Mouse (Mus musculus) WW6 (cell line): ENCODE measurements around the gene Psg16.
A peak's percentile ranks its signal among the peaks of the same experiment; 100 is the strongest.

ENCODE experiments used
- DNase-seq: peaks from one replicate; pipeline ENCODE4 v3.0.0-alpha.2; 2013; ENCODE audit warnings: low read depth, low spot score

Psg16 gene

GRCm38 (mm10) chr7:17073904-17074615, at the start of gene Psg16:
TSS of gene Psg16 (plus strand) at chr7:17074040.
- no peak for DNase-seq

- no peak for DNase-seq
Measured at GRCm38 (mm10) chr7:17024141-17024540, 49.7 kb upstream of the Psg16 start.

GRCm38 (mm10) chr7:17024814-17025504, 48.9 kb upstream of the Psg16 start:
- no peak for DNase-seq

GRCm38 (mm10) chr7:17025505-17025894, 48.3 kb upstream of the Psg16 start:
- no peak for DNase-seq

- DNase-seq: no peak
Measured at GRCm38 (mm10) chr7:17025896-17026622, 47.8 kb upstream of the Psg16 start.

GRCm38 (mm10) chr7:17026710-17027587, 46.9 kb upstream of the Psg16 start:
- peak; percentile 73 for DNase-seq

GRCm38 (mm10) chr7:17027588-17028343, 46.1 kb upstream of the Psg16 start, which contains the start of gene Ppp5c:
TSS of gene Ppp5c (minus strand) at chr7:17027924.
- DNase-seq: peak; percentile 68

GRCm38 (mm10) chr7:17028923-17029322, 44.9 kb upstream of the Psg16 start:
- no peak for DNase-seq

- DNase-seq: no peak
Measured at GRCm38 (mm10) chr7:17030239-17030638, 43.6 kb upstream of the Psg16 start.

- DNase-seq: no peak
Measured at GRCm38 (mm10) chr7:17038018-17038695, 35.7 kb upstream of the Psg16 start.

- DNase-seq: no peak
Measured at GRCm38 (mm10) chr7:17039373-17039772, 34.5 kb upstream of the Psg16 start.

- DNase-seq: no peak
Measured at GRCm38 (mm10) chr7:17045743-17046142, 28.1 kb upstream of the Psg16 start.

- DNase-seq: no peak
Measured at GRCm38 (mm10) chr7:17047041-17047682, 26.7 kb upstream of the Psg16 start.

GRCm38 (mm10) chr7:17048431-17049190, 25.2 kb upstream of the Psg16 start:
- no peak for DNase-seq

GRCm38 (mm10) chr7:17050491-17050890, 23.3 kb upstream of the Psg16 start:
- DNase-seq: no peak

GRCm38 (mm10) chr7:17050933-17051594, 22.8 kb upstream of the Psg16 start:
- peak; percentile 59 for DNase-seq

GRCm38 (mm10) chr7:17054325-17054989, 19.4 kb upstream of the Psg16 start:
- no peak for DNase-seq
